Mouse (Mus musculus) bone marrow macrophage, adult 2 months (primary cell): Measurements from ENCODE around the gene Cdr2.

Source experiments
- CTCF ChIP-seq: IDR thresholded peaks from 2 replicates; pipeline ENCODE4 v1.5.1; 2012; ENCODE audit warnings: low read depth, mild to moderate bottlenecking, low read length, moderate library complexity
- POLR2A ChIP-seq: IDR thresholded peaks from 2 replicates; pipeline ENCODE4 v1.6.1; 2012; ENCODE audit warnings: mild to moderate bottlenecking, low read depth, low read length, borderline replicate concordance

DNA sequence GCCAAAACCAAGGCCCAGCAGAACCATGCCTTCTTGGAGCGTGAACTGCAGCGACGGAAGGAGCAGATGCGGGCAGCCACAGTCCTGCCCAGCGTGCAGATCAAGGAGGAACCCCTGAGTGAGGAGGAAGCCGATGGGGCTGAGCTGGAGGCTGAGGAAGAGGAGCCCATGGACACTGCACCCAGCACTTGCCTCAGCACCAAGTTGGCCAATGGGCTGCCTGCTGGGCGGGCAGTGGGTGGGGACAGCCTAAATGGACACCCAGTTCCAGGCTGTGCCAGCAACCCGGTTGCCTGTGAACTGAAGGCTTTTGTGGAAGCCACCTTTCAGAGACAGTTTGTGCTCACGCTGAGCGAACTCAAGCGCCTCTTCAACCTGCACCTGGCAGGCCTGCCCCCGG is 41.8 kb downstream of the Cdr2 start:
- TF ChIP-seq POLR2A: no peak
- TF ChIP-seq CTCF: no peak
